Mouse (Mus musculus): ENCODE data around the gene Bglap3. TPM values are rescaled to one million over a fixed set of nuclear protein-coding genes. Genes with fewer than 3 reads are reported as not detected.
A peak's percentile ranks its signal among the peaks of the same experiment; 100 is the strongest.

Bglap3 gene
- total RNA-seq, 2 experiments from 2014 or later = 1.8 TPM; not detected in 1

- intact Hi-C loops (cut with DNase I) = loop anchor here (5.0 kb wide), 1 partner anchor 42 kb away; the partner anchor contains the start of genes Cct3 and Tsacc
- no peak for DNase-seq (ENCODE audit: low spot score in 2 of 2)
Measured at GRCm38 (mm10) chr3:88339006-88339405, 33.5 kb downstream of the Bglap3 start.

- intact Hi-C loops (cut with DNase I) = loop anchor here (5.0 kb wide), 1 partner anchor 41 kb away; the partner anchor contains the start of genes Cct3 and Tsacc
- DNase-seq (ENCODE audit: low spot score in 2 of 2) = no peak
Measured at GRCm38 (mm10) chr3:88338316-88338715, 34.2 kb downstream of the Bglap3 start.

GRCm38 (mm10) chr3:88337367-88338020, 35.0 kb downstream of the Bglap3 start:
- intact Hi-C loops (cut with DNase I) = loop anchor here (5.0 kb wide), 1 partner anchor 40 kb away; the partner anchor contains the start of genes Cct3 and Tsacc
- peak; percentile 54 to 59 for DNase-seq (ENCODE audit: low spot score in 2 of 2)

GRCm38 (mm10) chr3:88336058-88337013, 36.2 kb downstream of the Bglap3 start, which contains the start of the genes Tmem79 and Smg5:
Tmem79 (minus strand) TSS chr3:88336148.
Smg5 (plus strand) TSS chr3:88336260.
- DNase-seq (ENCODE audit: low spot score in 2 of 2) = peak; percentile 97
- intact Hi-C loops (cut with DNase I) = loop anchor here (5.0 kb wide), 1 partner anchor 39 kb away; the partner anchor contains the start of genes Cct3 and Tsacc

- DNase-seq (ENCODE audit: low spot score in 2 of 2) = no peak
- intact Hi-C loops (cut with DNase I) = loop anchor here (5.0 kb wide), 1 partner anchor 38 kb away; the partner anchor contains the start of genes Cct3 and Tsacc
Measured at GRCm38 (mm10) chr3:88335436-88336053, 37.0 kb downstream of the Bglap3 start.

GRCm38 (mm10) chr3:88334902-88335435, 37.6 kb downstream of the Bglap3 start:
- intact Hi-C loops (cut with DNase I) = loop anchor here (5.0 kb wide), 1 partner anchor 38 kb away; the partner anchor contains the start of genes Cct3 and Tsacc
- no peak for DNase-seq (ENCODE audit: low spot score in 2 of 2)

GRCm38 (mm10) chr3:88334029-88334658, 38.4 kb downstream of the Bglap3 start:
- DNase-seq (ENCODE audit: low spot score in 2 of 2) = no peak
- intact Hi-C loops (cut with DNase I) = no loop called here

- DNase-seq (ENCODE audit: low spot score in 2 of 2) = no peak
- intact Hi-C loops (cut with DNase I) = no loop called here
Measured at GRCm38 (mm10) chr3:88331282-88331681, 41.3 kb downstream of the Bglap3 start.

GRCm38 (mm10) chr3:88328956-88329355, 43.6 kb downstream of the Bglap3 start:
- no peak for DNase-seq (ENCODE audit: low spot score in 2 of 2)
- intact Hi-C loops (cut with DNase I) = no loop called here

GRCm38 (mm10) chr3:88324951-88325405, 47.6 kb downstream of the Bglap3 start, which contains the start of gene Glmp:
Glmp (plus strand) TSS chr3:88325023.
- DNase-seq (ENCODE audit: low spot score in 2 of 2) = peak; percentile 54 to 60
- intact Hi-C loops (cut with DNase I) = no loop called here

Other genes starting within 250 kb of the Bglap3 start
- gene Mef2d, start 230.4 kb downstream of the Bglap3 start, total RNA-seq (2021) = 100 to 1,000 TPM; 203 to 231 TPM
- not detected for gene Rhbg, start 118.0 kb downstream of the Bglap3 start, total RNA-seq (2021)
- under 1 TPM; 0.45 to 0.52 TPM for gene Gm38392, start 85.5 kb downstream of the Bglap3 start, total RNA-seq (2021)
- gene Tsacc, start 75.7 kb downstream of the Bglap3 start, total RNA-seq (2021) = 1 to 10 TPM; 2.3 to 6.0 TPM
- 100 to 1,000 TPM; 170 TPM for gene Cct3, start 75.6 kb downstream of the Bglap3 start, total RNA-seq (2021)
- gene Glmp, start 47.7 kb downstream of the Bglap3 start, total RNA-seq (2021) = 100 to 1,000 TPM in 1 of 2 experiments, 10 to 100 TPM in 1; 90.8 to 101 TPM
- gene Tmem79, start 36.6 kb downstream of the Bglap3 start, total RNA-seq (2021) = 1 to 10 TPM in 1 of 2 experiments, under 1 TPM in 1; 0.41 to 1.8 TPM
- gene Smg5, start 36.5 kb downstream of the Bglap3 start, total RNA-seq (2021) = 10 to 100 TPM; 68.3 to 82.9 TPM
- gene Paqr6, start 8.2 kb downstream of the Bglap3 start, total RNA-seq (2021) = 1 to 10 TPM; 6.9 to 8.4 TPM
- gene Bglap2, start 6.0 kb upstream of the Bglap3 start, total RNA-seq (2021) = 1 to 10 TPM; 2.6 to 2.7 TPM
- 1 to 10 TPM in 1 of 2 experiments, not detected in 1; 1.8 TPM for gene Bglap, start 11.7 kb upstream of the Bglap3 start, total RNA-seq (2021)
- 1 to 10 TPM; 6.0 to 7.3 TPM for gene Pmf1, start 37.6 kb upstream of the Bglap3 start, total RNA-seq (2021)
- gene Slc25a44, start 52.4 kb upstream of the Bglap3 start, total RNA-seq (2021) = 10 to 100 TPM; 77.1 to 84.0 TPM
- gene Sema4a, start 88.4 kb upstream of the Bglap3 start, total RNA-seq (2021) = 10 to 100 TPM; 52.2 to 66.7 TPM
- 10 to 100 TPM; 47.1 to 57.3 TPM for gene Lmna, start 137.2 kb upstream of the Bglap3 start, total RNA-seq (2021)
- gene Mex3a, start 159.7 kb upstream of the Bglap3 start, total RNA-seq (2021) = 1 to 10 TPM; 2.6 to 2.9 TPM
- not detected for gene Rab25, start 175.6 kb upstream of the Bglap3 start, total RNA-seq (2021)
- 100 to 1,000 TPM; 103 to 106 TPM for gene Lamtor2, start 180.3 kb upstream of the Bglap3 start, total RNA-seq (2021)
- gene Ubqln4, start 181.0 kb upstream of the Bglap3 start, total RNA-seq (2021) = 100 to 1,000 TPM; 129 to 137 TPM
- gene Ssr2, start 203.1 kb upstream of the Bglap3 start, total RNA-seq (2021) = 10 to 100 TPM; 90.4 to 94.5 TPM
- 100 to 1,000 TPM; 250 to 281 TPM for gene Arhgef2, start 233.2 kb upstream of the Bglap3 start, total RNA-seq (2021)